In genomic region chr11:94498093-94498996, GRCm38 (mm10) we compare ENCODE assay signal across 2 mouse cellular contexts.
TF ChIP-seq lines count a peak whose summit lies in the region.

No protein-coding gene starts in this region.

TF ChIP-seq in MEL, 35 proteins besides CTCF, POLR2A, EP300 and RAD21 (continued from another document):
- TF ChIP-seq HCFC1 (IDR thresholded peaks at IDR 0.05; ENCODE audit: low read depth, low read length), result no peak
- TF ChIP-seq TBP (IDR thresholded peaks at IDR 0.05; ENCODE audit: low read depth, low read length), result no peak
TF ChIP-seq in MEL: peak in this region for 0.

TF ChIP-seq in myocyte, 11 proteins besides CTCF, POLR2A, EP300 and RAD21 (continued from another document):
- TF ChIP-seq USF1 (IDR thresholded peaks at IDR 0.05; ENCODE audit: low read depth) (no peak), TCF12 (IDR thresholded peaks at IDR 0.05; ENCODE audit: insufficient read depth, poor library complexity, severe bottlenecking) (no peak)
TF ChIP-seq in myocyte: peak in this region for 0.
